ENCODE assay signal across 14 mouse cellular contexts in the genomic region with DNA sequence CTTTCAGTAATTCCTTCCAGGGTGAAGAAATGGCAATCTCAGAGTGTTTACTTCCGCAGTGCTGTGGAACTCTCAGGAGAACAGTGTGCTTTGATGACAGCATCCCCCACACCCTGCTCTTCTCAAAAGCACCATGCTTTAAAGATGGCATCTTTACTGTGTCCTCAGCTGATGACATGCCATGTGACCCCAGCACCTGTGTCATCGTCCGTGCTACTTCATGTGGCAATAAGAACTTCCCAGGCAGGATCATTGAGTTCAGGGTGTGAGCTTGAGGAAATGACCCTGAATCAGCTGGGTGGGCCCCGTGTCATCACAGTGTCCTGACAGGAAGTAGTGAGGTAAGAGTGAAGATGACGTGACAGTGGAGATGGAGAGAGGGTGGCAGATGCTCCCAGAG.
"Had no signal": no experiment of that assay in that cellular context is flagged by ENCODE, and none has a peak within 500 bp of the region (broad histone marks: within the 10 kb centered on the region; RNA-seq: fewer than 3 reads in every experiment).

No protein-coding gene starts in this region.

- ATAC-seq: lung, postnatal 0 days; midbrain, embryonic 16.5 days had no signal

- H3K4me3 ChIP-seq: liver, embryonic 13.5 days; liver, embryonic 15.5 days; lung, embryonic 15.5 days; megakaryocyte, embryonic 14.5 days; myocyte; neural tube, embryonic 13.5 days; neural tube, embryonic 15.5 days; stomach, embryonic 15.5 days had no signal

- H3K4me1 ChIP-seq: liver, embryonic 13.5 days; liver, embryonic 15.5 days; neural tube, embryonic 13.5 days; neural tube, embryonic 15.5 days; stomach, embryonic 15.5 days had no signal

- H3K9me3 ChIP-seq: liver, embryonic 13.5 days; liver, embryonic 15.5 days; lung, embryonic 15.5 days; megakaryocyte, embryonic 14.5 days; neural tube, embryonic 13.5 days; neural tube, embryonic 15.5 days; stomach, embryonic 15.5 days had no signal

- H3K9ac ChIP-seq: liver, embryonic 13.5 days; liver, embryonic 15.5 days; liver, postnatal 0 days; lung, embryonic 15.5 days; neural tube, embryonic 13.5 days; neural tube, embryonic 15.5 days; stomach, embryonic 15.5 days had no signal

- H3K27ac ChIP-seq: liver, embryonic 13.5 days; liver, embryonic 15.5 days; lung, embryonic 15.5 days; macrophage; neural tube, embryonic 13.5 days; neural tube, embryonic 15.5 days; stomach, embryonic 15.5 days had no signal

- DNase-seq: right cerebral cortex, postnatal 25 days had no signal

- H3K4me2 ChIP-seq: liver, embryonic 13.5 days; liver, embryonic 15.5 days; lung, embryonic 15.5 days; midbrain, embryonic 11.5 days; neural tube, embryonic 13.5 days; neural tube, embryonic 15.5 days; stomach, embryonic 15.5 days had no signal

- H3K27me3 ChIP-seq: liver, embryonic 13.5 days; liver, embryonic 15.5 days; lung, embryonic 15.5 days; megakaryocyte, embryonic 14.5 days; neural tube, embryonic 13.5 days; neural tube, embryonic 15.5 days; stomach, embryonic 15.5 days had no signal
